Mouse (Mus musculus): ENCODE results near the gene Rab25.
"Not testable (repeated sequence)": the region's sequence is repeated elsewhere in the genome, so short reads cannot be mapped to it uniquely, and the experiment has no call there.

Rab25 gene

GRCm38 (mm10) chr3:88548180-88548917 is at the start of gene Rab25:
Gene Rab25 (minus strand): TSS chr3:88548300.
- no peak for DNase-seq (ENCODE audit: low spot score in 2 of 2)

- not testable (repeated sequence) for DNase-seq (ENCODE audit: low spot score in 2 of 2)
These were observed 48.4 kb upstream of the Rab25 start for GRCm38 (mm10) chr3:88596547-88596946.

- no peak for DNase-seq (ENCODE audit: low spot score in 2 of 2)
These were observed 45.9 kb upstream of the Rab25 start for GRCm38 (mm10) chr3:88593893-88594580.

GRCm38 (mm10) chr3:88592942-88593576 is 45.0 kb upstream of the Rab25 start:
- no peak for DNase-seq (ENCODE audit: low spot score in 2 of 2)

GRCm38 (mm10) chr3:88591950-88592731 is 44.0 kb upstream of the Rab25 start:
- DNase-seq (ENCODE audit: low spot score in 2 of 2), result no peak

- DNase-seq (ENCODE audit: low spot score in 2 of 2), result no peak
These were observed 42.9 kb upstream of the Rab25 start for GRCm38 (mm10) chr3:88591044-88591443.

- DNase-seq (ENCODE audit: low spot score in 2 of 2), result no peak
These were observed 42.1 kb upstream of the Rab25 start for GRCm38 (mm10) chr3:88590246-88590645.

- no peak for DNase-seq (ENCODE audit: low spot score in 2 of 2)
These were observed 38.5 kb upstream of the Rab25 start for GRCm38 (mm10) chr3:88586640-88587039.

- no peak for DNase-seq (ENCODE audit: low spot score in 2 of 2)
These were observed 37.7 kb upstream of the Rab25 start for GRCm38 (mm10) chr3:88585769-88586168.

- DNase-seq (ENCODE audit: low spot score in 2 of 2), result peak; percentile 73 to 80
These were observed 31.5 kb upstream of the Rab25 start for GRCm38 (mm10) chr3:88579454-88580117.

GRCm38 (mm10) chr3:88578498-88579424 is 30.7 kb upstream of the Rab25 start:
- DNase-seq (ENCODE audit: low spot score in 2 of 2), result no peak

- not testable (repeated sequence) for DNase-seq (ENCODE audit: low spot score in 2 of 2)
These were observed 29.7 kb upstream of the Rab25 start for GRCm38 (mm10) chr3:88577846-88578245.

- DNase-seq (ENCODE audit: low spot score in 2 of 2), result no peak
These were observed 27.4 kb upstream of the Rab25 start, which contains the start of gene Ssr2 for GRCm38 (mm10) chr3:88575540-88575939. Gene Ssr2 (plus strand): TSS chr3:88575876.

GRCm38 (mm10) chr3:88573810-88574209 is 25.7 kb upstream of the Rab25 start:
- DNase-seq (ENCODE audit: low spot score in 2 of 2), result no peak

- no peak for DNase-seq (ENCODE audit: low spot score in 2 of 2)
These were observed 24.7 kb upstream of the Rab25 start for GRCm38 (mm10) chr3:88572835-88573234.

- DNase-seq (ENCODE audit: low spot score in 2 of 2), result no peak
These were observed 23.8 kb upstream of the Rab25 start for GRCm38 (mm10) chr3:88571856-88572255.

- no peak for DNase-seq (ENCODE audit: low spot score in 2 of 2)
These were observed 22.2 kb upstream of the Rab25 start for GRCm38 (mm10) chr3:88570341-88570740.

GRCm38 (mm10) chr3:88569694-88570093 is 21.6 kb upstream of the Rab25 start:
- DNase-seq (ENCODE audit: low spot score in 2 of 2), result no peak

- DNase-seq (ENCODE audit: low spot score in 2 of 2), result no peak
These were observed 21.0 kb upstream of the Rab25 start for GRCm38 (mm10) chr3:88569093-88569492.

- DNase-seq (ENCODE audit: low spot score in 2 of 2), result no peak
These were observed 20.5 kb upstream of the Rab25 start for GRCm38 (mm10) chr3:88568615-88569014.

All from right cerebral cortex, postnatal 36 days (tissue).